Mouse (Mus musculus): ENCODE results near the gene Cdc40. TPM values are rescaled to one million over a fixed set of nuclear protein-coding genes. Genes with fewer than 3 reads are reported as not detected.

Cdc40 gene
- 7.4 and 9.5 TPM in 2 replicates for polyA plus RNA-seq (2012; rRNA removed)

- DNase-seq (ENCODE audit: low read depth, low spot score): peak; percentile 89
- WGBS: under 1% methylated on average over 44 of the region's 44 CpGs
Observed at GRCm38 (mm10) chr10:40882831-40883643, at the start of gene Cdc40, which contains the start of gene Wasf1. Gene Cdc40 (minus strand): TSS chr10:40883311. Gene Wasf1 (plus strand): TSS chr10:40883475.

DNA sequence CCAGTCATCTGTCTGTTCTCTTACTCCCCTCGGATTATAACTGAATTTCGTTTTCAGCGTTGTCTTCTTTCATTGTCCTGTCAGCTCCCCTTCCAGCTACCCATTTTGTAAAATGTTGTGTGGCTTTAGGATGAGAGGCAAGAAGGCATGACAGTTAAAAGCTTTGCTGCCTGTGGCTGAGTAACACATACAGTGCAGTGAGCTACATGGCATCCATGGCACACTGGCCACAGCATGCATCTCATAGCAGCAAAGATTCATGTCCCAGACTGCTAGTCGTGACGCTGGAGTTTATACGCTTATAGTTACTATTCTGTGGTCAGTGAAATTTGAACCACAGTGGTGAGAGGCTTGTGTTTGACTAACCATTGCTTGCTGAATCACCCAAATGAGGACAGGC is 36.4 kb upstream of the Cdc40 start:
- DNase-seq (ENCODE audit: low read depth, low spot score): no peak
- 87% methylated on average over 6 of the region's 6 CpGs for WGBS

- DNase-seq (ENCODE audit: low read depth, low spot score): no peak
- WGBS: 79% methylated on average over 8 of the region's 8 CpGs
Observed at GRCm38 (mm10) chr10:40918669-40919440, 35.7 kb upstream of the Cdc40 start.

DNA sequence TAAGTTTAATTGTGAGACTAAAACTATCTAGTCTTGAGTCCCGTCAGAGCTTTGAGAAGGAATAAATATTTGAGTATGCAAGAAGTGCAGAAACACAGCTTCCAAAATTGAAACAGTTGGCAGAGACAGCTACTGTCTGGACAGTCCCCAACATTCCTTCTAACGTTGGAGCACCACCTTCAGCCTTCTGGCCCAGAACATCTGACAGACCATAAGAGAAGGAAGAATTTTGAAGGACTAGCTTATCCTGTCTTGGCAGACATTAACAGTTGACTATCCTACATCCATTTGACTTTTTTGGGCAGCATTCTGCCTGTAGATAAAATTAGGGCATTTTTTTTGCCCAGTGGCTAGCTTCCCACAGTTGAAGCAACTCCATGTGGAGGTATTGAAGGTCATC is 32.1 kb upstream of the Cdc40 start:
- no peak for DNase-seq (ENCODE audit: low read depth, low spot score)
- WGBS: 70% methylated on average over 2 of the region's 2 CpGs

DNA sequence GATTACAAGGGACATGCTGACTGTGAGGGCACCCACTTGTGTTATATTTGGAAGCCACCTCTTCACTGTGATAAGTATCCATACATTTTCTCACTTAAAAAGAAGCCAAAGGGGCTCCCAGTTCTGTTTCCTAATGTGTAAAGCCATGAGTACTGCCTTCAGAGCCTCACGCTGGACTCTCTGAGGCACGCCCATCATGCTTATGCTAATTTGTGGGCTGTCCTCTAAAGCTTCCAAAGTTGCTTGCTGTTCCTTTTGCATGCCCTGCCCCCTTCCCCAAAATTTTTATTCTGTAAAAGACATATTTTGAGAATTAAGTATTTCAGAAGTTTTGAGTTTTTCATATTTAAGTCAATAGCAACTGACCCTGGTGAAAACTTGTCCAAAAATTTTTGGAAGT is 27.7 kb upstream of the Cdc40 start:
- DNase-seq (ENCODE audit: low read depth, low spot score): no peak
- WGBS: 45% methylated on average over 2 of the region's 2 CpGs

GRCm38 (mm10) chr10:40908580-40908979 is 25.5 kb upstream of the Cdc40 start:
- 18% methylated on average over 2 of the region's 2 CpGs for WGBS
- DNase-seq (ENCODE audit: low read depth, low spot score): no peak

- WGBS: 63% methylated on average over 7 of the region's 7 CpGs
Observed at GRCm38 (mm10) chr10:40906802-40907201, 23.7 kb upstream of the Cdc40 start.

GRCm38 (mm10) chr10:40906131-40906530 is 23.0 kb upstream of the Cdc40 start:
- 85% methylated on average over 1 of the region's 1 CpGs for WGBS
- no peak for DNase-seq (ENCODE audit: low read depth, low spot score)

More at GRCm38 (mm10) chr10:40906802-40907201, 23.7 kb upstream of the Cdc40 start:
- DNase-seq (ENCODE audit: low read depth, low spot score): no peak

- DNase-seq (ENCODE audit: low read depth, low spot score): no peak
- 68% methylated on average over 4 of the region's 4 CpGs for WGBS
Observed at GRCm38 (mm10) chr10:40901786-40902185, 18.7 kb upstream of the Cdc40 start.

DNA sequence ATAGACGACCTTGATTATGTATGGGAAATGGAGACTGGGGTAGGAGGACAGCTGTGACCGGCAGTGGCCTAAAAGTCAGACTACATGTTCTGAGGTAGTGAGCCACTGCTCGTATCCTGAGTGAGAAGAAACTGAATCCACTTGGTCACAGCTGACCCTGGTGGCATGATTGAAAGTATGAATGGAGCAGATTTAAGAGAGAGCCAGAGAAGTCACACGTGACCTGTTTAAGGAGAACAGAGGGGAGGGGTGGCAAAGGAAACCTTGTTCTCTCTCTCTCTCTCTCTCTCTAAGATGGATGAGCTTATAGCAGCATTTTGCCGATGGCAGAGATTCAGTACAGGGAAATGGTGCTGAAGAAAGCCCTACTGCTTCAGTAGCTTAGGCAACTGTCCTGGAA is 13.5 kb upstream of the Cdc40 start:
- 70% methylated on average over 5 of the region's 5 CpGs for WGBS
- no peak for DNase-seq (ENCODE audit: low read depth, low spot score)

DNA sequence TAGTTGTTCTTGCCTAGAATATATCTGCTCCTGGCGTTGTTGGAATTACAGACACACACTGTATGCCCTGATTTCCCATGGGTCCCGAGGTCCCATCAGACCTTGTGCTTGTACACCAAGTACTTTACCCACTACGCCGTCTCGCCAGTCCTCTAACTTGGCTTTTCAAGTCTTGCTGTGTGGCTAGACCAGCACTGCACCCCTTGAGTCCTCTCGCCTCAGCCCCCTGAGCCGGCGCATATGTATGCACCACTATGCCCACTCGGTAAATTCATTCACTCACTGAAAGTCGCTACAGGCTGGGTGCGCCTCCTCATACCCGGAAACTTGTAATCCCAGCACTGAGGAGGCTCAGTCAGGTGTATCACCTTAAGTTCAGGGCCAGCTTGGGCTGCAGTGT is 12.7 kb upstream of the Cdc40 start:
- no peak for DNase-seq (ENCODE audit: low read depth, low spot score)
- WGBS: 93% methylated on average over 12 of the region's 12 CpGs

GRCm38 (mm10) chr10:40889146-40889545 is 6.0 kb upstream of the Cdc40 start:
- DNase-seq (ENCODE audit: low read depth, low spot score): no peak
- 76% methylated on average over 4 of the region's 4 CpGs for WGBS

DNA sequence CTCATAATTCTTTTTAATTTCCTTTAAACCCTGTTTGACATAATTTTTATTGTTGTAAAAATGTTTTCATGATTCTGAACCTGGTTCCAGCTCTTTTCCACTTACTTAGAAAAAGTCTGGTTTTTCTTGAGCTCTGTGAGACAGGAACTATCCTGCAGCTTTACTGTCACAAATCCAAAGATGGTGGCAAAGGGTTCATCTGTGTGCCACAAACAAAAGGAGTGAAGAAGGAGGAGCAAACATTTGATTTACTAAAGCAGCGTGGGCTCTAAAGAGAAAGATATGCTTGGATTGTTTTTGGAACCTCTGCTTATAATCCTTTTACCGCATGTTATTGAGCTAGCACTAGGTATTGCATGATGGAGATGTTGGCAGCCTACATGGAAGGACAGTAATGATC is 4.2 kb upstream of the Cdc40 start:
- no peak for DNase-seq (ENCODE audit: low read depth, low spot score)
- 85% methylated on average over 2 of the region's 2 CpGs for WGBS

DNA sequence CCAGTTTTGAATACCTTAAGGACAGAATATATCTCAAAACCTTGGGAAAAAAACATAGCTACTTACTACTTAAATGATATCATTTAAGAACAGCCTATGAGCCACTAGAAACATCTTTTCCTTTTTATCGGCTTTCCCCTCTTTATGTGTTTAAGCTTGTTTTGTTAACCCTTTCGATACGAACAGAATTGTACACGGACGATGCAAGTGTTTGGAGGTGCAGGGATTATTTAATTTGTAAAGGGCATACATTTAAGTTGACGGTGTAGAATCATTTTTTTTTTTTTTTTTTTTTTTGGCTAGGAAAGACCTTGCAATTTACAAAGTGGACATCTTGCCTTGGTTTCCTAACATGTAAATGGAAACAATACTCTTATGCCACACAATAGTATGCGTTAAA is 2.3 kb upstream of the Cdc40 start:
- no peak for DNase-seq (ENCODE audit: low read depth, low spot score)
- WGBS: 82% methylated on average over 7 of the region's 7 CpGs

DNA sequence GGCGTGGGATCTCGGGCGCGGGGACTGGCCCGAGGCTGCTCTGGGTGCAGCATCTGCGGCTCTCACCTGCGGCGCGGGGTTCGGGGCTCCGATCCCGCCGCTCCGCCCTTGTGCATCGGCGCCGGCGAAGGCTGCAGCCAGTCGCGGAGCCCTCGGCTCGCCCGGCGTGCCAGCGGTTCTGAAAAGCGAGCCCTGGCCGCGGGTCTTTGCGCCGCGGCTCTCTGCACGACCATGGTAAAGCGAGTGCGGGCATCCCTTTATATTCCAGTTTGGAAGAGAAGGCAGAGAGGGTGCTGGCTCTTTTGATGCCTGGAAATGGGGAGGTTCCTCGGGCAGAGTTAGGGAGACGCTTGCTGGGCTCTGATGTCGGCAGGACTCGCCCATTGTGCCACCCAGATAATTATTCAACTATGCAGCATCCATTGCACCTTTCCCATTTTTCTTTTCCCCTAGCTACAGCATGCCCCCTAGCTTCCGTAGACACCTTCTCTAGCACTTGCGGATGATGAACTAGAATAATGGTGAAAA is 1.2 kb upstream of the Cdc40 start:
- under 1% methylated on average over 40 of the region's 40 CpGs for WGBS
- no peak for DNase-seq (ENCODE audit: low read depth, low spot score)

- DNase-seq (ENCODE audit: low read depth, low spot score): no peak
- WGBS: 1% methylated on average over 87 of the region's 87 CpGs
Observed at GRCm38 (mm10) chr10:40883644-40884278, 650 bp upstream of the Cdc40 start.

DNA sequence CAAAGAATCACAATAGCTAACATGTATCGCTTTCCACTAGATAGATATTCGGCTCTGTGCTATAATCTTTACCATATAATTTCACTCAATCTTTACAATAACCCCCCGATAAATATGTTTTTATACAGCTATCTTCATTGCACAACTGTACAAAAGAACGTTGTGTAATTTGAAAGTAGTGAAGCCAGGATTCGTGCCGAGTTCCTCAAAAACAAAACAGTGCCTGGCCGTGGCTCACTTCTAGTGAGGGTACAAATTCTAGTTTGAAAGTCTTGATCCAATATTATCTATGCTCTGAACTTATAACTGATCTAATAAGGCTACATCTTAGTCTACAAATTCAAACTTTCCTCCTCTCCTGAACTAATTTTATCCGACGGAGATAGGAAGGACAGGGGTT is 778 bp downstream of the Cdc40 start:
- WGBS: 7% methylated on average over 9 of the region's 9 CpGs
- no peak for DNase-seq (ENCODE audit: low read depth, low spot score)

GRCm38 (mm10) chr10:40881236-40881635 is 1.9 kb downstream of the Cdc40 start:
- WGBS: 67% methylated on average over 3 of the region's 3 CpGs
- no peak for DNase-seq (ENCODE audit: low read depth, low spot score)

GRCm38 (mm10) chr10:40879969-40880368 is 3.1 kb downstream of the Cdc40 start:
- WGBS: 88% methylated on average over 9 of the region's 9 CpGs
- no peak for DNase-seq (ENCODE audit: low read depth, low spot score)

- DNase-seq (ENCODE audit: low read depth, low spot score): no peak
- 83% methylated on average over 3 of the region's 3 CpGs for WGBS
Observed at GRCm38 (mm10) chr10:40878246-40878645, 4.9 kb downstream of the Cdc40 start.
